Mouse (Mus musculus): ENCODE data around the gene Hcfc2. TPM values are rescaled to one million over a fixed set of nuclear protein-coding genes. Genes with fewer than 3 reads are reported as not detected.

Hcfc2 gene
- polyA plus RNA-seq, 1 experiment = 10.6 TPM

- 57% methylated on average over 3 of the region's 3 CpGs for WGBS
- peaks cover 3% of the 10 kb centered on the region; the same call in 1 of the 2 replicates for H3K4me1 ChIP-seq (ENCODE audit: control insufficient read depth, insufficient read depth, low read length)
- no peak overlapping the region for H3K27ac ChIP-seq (ENCODE audit: control insufficient read depth, insufficient read depth, low read depth, low read length, poor library complexity)
- H3K4me3 ChIP-seq (replicated peaks; ENCODE audit: control insufficient read depth, low read depth, low read length) = no peak overlapping the region
- no peak for TF ChIP-seq CTCF (IDR thresholded peaks at IDR 0.05; ENCODE audit: control insufficient read depth, insufficient read depth, low read length)
- no peak for TF ChIP-seq POLR2A (IDR thresholded peaks at IDR 0.05; ENCODE audit: borderline replicate concordance, control insufficient read depth, low read depth, low read length)
These were observed 30.0 kb upstream of the Hcfc2 start for GRCm38 (mm10) chr10:82665951-82666350.

GRCm38 (mm10) chr10:82666436-82667234 is 29.3 kb upstream of the Hcfc2 start:
- Histone ChIP-seq H3K4me1 (ENCODE audit: control insufficient read depth, insufficient read depth, low read length) (peaks cover 3% of the 10 kb centered on the region; the same call in 1 of the 2 replicates), H3K27ac (ENCODE audit: control insufficient read depth, insufficient read depth, low read depth, low read length, poor library complexity) (no peak overlapping the region), H3K4me3 (replicated peaks; ENCODE audit: control insufficient read depth, low read depth, low read length) (no peak overlapping the region)
- TF ChIP-seq POLR2A (IDR thresholded peaks at IDR 0.05; ENCODE audit: borderline replicate concordance, control insufficient read depth, low read depth, low read length) (no peak), CTCF (IDR thresholded peaks at IDR 0.05; ENCODE audit: control insufficient read depth, insufficient read depth, low read length) (peak; percentile 85)
- WGBS = 18% methylated on average over 22 of the region's 22 CpGs

DNA sequence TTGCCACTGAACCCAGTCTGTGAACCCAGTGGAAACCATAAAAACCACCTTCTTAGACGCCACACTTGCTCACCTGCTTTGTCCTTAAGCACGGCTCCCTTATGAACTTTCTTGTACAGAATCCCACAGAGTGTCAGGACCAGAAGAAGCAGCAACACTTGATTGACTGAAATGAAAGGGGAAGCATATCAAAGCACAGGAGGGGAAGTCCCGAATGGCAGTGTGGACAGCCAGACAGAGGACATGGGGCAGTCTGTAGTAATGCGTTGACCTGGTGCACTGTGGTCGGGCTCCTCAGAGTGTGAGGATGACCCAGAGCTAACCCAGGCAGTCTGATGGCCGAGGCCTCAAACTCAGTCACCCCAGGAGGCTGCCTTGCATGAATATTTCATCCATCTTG is 25.8 kb upstream of the Hcfc2 start:
- 21% methylated on average over 6 of the region's 6 CpGs for WGBS
- TF ChIP-seq POLR2A (IDR thresholded peaks at IDR 0.05; ENCODE audit: borderline replicate concordance, control insufficient read depth, low read depth, low read length) = no peak
- H3K4me1 ChIP-seq (ENCODE audit: control insufficient read depth, insufficient read depth, low read length) = peaks cover 1% of the 10 kb centered on the region; the same call in 1 of the 2 replicates
- H3K27ac ChIP-seq (ENCODE audit: control insufficient read depth, insufficient read depth, low read depth, low read length, poor library complexity) = no peak overlapping the region
- no peak overlapping the region for H3K4me3 ChIP-seq (replicated peaks; ENCODE audit: control insufficient read depth, low read depth, low read length)

GRCm38 (mm10) chr10:82676949-82677348 is 19.0 kb upstream of the Hcfc2 start:
- Histone ChIP-seq H3K27ac (ENCODE audit: control insufficient read depth, insufficient read depth, low read depth, low read length, poor library complexity) (no peak overlapping the region), H3K4me3 (replicated peaks; ENCODE audit: control insufficient read depth, low read depth, low read length) (no peak overlapping the region), H3K4me1 (ENCODE audit: control insufficient read depth, insufficient read depth, low read length) (no peaks in the 10 kb centered on the region)
- no peak for TF ChIP-seq POLR2A (IDR thresholded peaks at IDR 0.05; ENCODE audit: borderline replicate concordance, control insufficient read depth, low read depth, low read length)
- TF ChIP-seq CTCF (IDR thresholded peaks at IDR 0.05; ENCODE audit: control insufficient read depth, insufficient read depth, low read length) = no peak
- 78% methylated on average over 6 of the region's 6 CpGs for WGBS

- WGBS = 87% methylated on average over 5 of the region's 5 CpGs
- H3K4me1 ChIP-seq (ENCODE audit: control insufficient read depth, insufficient read depth, low read length) = no peaks in the 10 kb centered on the region
- TF ChIP-seq CTCF (IDR thresholded peaks at IDR 0.05; ENCODE audit: control insufficient read depth, insufficient read depth, low read length) (no peak), POLR2A (IDR thresholded peaks at IDR 0.05; ENCODE audit: borderline replicate concordance, control insufficient read depth, low read depth, low read length) (no peak)
These were observed 15.2 kb upstream of the Hcfc2 start for GRCm38 (mm10) chr10:82680769-82681168.

GRCm38 (mm10) chr10:82681639-82682038 is 14.3 kb upstream of the Hcfc2 start:
- H3K4me3 ChIP-seq (replicated peaks; ENCODE audit: control insufficient read depth, low read depth, low read length) = no peak overlapping the region
- H3K4me1 ChIP-seq (ENCODE audit: control insufficient read depth, insufficient read depth, low read length) = no peaks in the 10 kb centered on the region
- WGBS = 85% methylated on average over 7 of the region's 7 CpGs
- no peak overlapping the region for H3K27ac ChIP-seq (ENCODE audit: control insufficient read depth, insufficient read depth, low read depth, low read length, poor library complexity)
- TF ChIP-seq POLR2A (IDR thresholded peaks at IDR 0.05; ENCODE audit: borderline replicate concordance, control insufficient read depth, low read depth, low read length) (no peak), CTCF (IDR thresholded peaks at IDR 0.05; ENCODE audit: control insufficient read depth, insufficient read depth, low read length) (no peak)

More at GRCm38 (mm10) chr10:82680769-82681168, 15.2 kb upstream of the Hcfc2 start:
- Histone ChIP-seq H3K4me3 (replicated peaks; ENCODE audit: control insufficient read depth, low read depth, low read length) (no peak overlapping the region), H3K27ac (ENCODE audit: control insufficient read depth, insufficient read depth, low read depth, low read length, poor library complexity) (no peak overlapping the region)

GRCm38 (mm10) chr10:82685440-82685839 is 10.5 kb upstream of the Hcfc2 start:
- TF ChIP-seq CTCF (IDR thresholded peaks at IDR 0.05; ENCODE audit: control insufficient read depth, insufficient read depth, low read length) (no peak), POLR2A (IDR thresholded peaks at IDR 0.05; ENCODE audit: borderline replicate concordance, control insufficient read depth, low read depth, low read length) (no peak)
- Histone ChIP-seq H3K4me1 (ENCODE audit: control insufficient read depth, insufficient read depth, low read length) (no peaks in the 10 kb centered on the region; the same call in 1 of the 2 replicates), H3K27ac (ENCODE audit: control insufficient read depth, insufficient read depth, low read depth, low read length, poor library complexity) (no peak overlapping the region), H3K4me3 (replicated peaks; ENCODE audit: control insufficient read depth, low read depth, low read length) (no peak overlapping the region)
- WGBS = 45% methylated on average over 2 of the region's 2 CpGs

- Histone ChIP-seq H3K4me3 (replicated peaks; ENCODE audit: control insufficient read depth, low read depth, low read length) (no peak overlapping the region), H3K4me1 (ENCODE audit: control insufficient read depth, insufficient read depth, low read length) (no peaks in the 10 kb centered on the region; the same call in 1 of the 2 replicates), H3K27ac (ENCODE audit: control insufficient read depth, insufficient read depth, low read depth, low read length, poor library complexity) (no peak overlapping the region)
- 17% methylated on average over 7 of the region's 7 CpGs for WGBS
- TF ChIP-seq POLR2A (IDR thresholded peaks at IDR 0.05; ENCODE audit: borderline replicate concordance, control insufficient read depth, low read depth, low read length) (no peak), CTCF (IDR thresholded peaks at IDR 0.05; ENCODE audit: control insufficient read depth, insufficient read depth, low read length) (no peak)
These were observed 6.2 kb upstream of the Hcfc2 start for GRCm38 (mm10) chr10:82689681-82690211.
